Mouse (Mus musculus) gastrocnemius, adult 8-10 months (tissue): ENCODE data around the gene Stk10. TPM values are rescaled to one million over a fixed set of nuclear protein-coding genes. Genes with fewer than 3 reads are reported as not detected.
"Not testable (repeated sequence)": the region's sequence is repeated elsewhere in the genome, so short reads cannot be mapped to it uniquely, and the experiment has no call there.

Experiments used
- DNase-seq, 2 experiments: peaks; one replicate each; pipeline ENCODE4 v3.0.0; 2022; ENCODE audit warnings: low spot score in 2 of 2
- total RNA-seq, 4 experiments: library from RNA; stranded (reverse); gene quantifications; 2 replicates each; pipeline ENCODE4 v1.2.4; 2022

Gene Stk10
- total RNA-seq, 4 experiments from 2014 or later = 1.2 to 2.4 (median 1.9) TPM

- no peak for DNase-seq
Observed at GRCm38 (mm10) chr11:32594122-32594521, 61.0 kb downstream of the Stk10 start.

- no peak for DNase-seq
Observed at GRCm38 (mm10) chr11:32600371-32600770, 67.3 kb downstream of the Stk10 start.

GRCm38 (mm10) chr11:32601528-32602323 is 68.6 kb downstream of the Stk10 start:
- DNase-seq = no peak

GRCm38 (mm10) chr11:32604663-32605062 is 71.6 kb downstream of the Stk10 start:
- DNase-seq = no peak

- DNase-seq = peak; percentile 53 to 63
Observed at GRCm38 (mm10) chr11:32605131-32605860, 72.2 kb downstream of the Stk10 start.

GRCm38 (mm10) chr11:32605907-32606306 is 72.8 kb downstream of the Stk10 start:
- DNase-seq = no peak

- no peak for DNase-seq
Observed at GRCm38 (mm10) chr11:32607319-32607718, 74.2 kb downstream of the Stk10 start.

- no peak for DNase-seq
Observed at GRCm38 (mm10) chr11:32610616-32611015, 77.5 kb downstream of the Stk10 start.

GRCm38 (mm10) chr11:32612304-32612703 is 79.2 kb downstream of the Stk10 start:
- no peak for DNase-seq

- DNase-seq = no peak
Observed at GRCm38 (mm10) chr11:32614463-32614862, 81.4 kb downstream of the Stk10 start.

- no peak for DNase-seq
Observed at GRCm38 (mm10) chr11:32615561-32615960, 82.5 kb downstream of the Stk10 start.

GRCm38 (mm10) chr11:32616091-32616490 is 83.0 kb downstream of the Stk10 start:
- DNase-seq = no peak

GRCm38 (mm10) chr11:32618036-32618435 is 84.9 kb downstream of the Stk10 start:
- no peak for DNase-seq

- not testable (repeated sequence) for DNase-seq
Observed at GRCm38 (mm10) chr11:32618641-32619040, 85.5 kb downstream of the Stk10 start.

GRCm38 (mm10) chr11:32619257-32619816 is 86.2 kb downstream of the Stk10 start:
- DNase-seq = peak; percentile 37 to 68

GRCm38 (mm10) chr11:32619866-32620456 is 86.9 kb downstream of the Stk10 start:
- no peak for DNase-seq

GRCm38 (mm10) chr11:32621831-32622478 is 88.8 kb downstream of the Stk10 start:
- DNase-seq = no peak

GRCm38 (mm10) chr11:32622479-32623190 is 89.5 kb downstream of the Stk10 start:
- DNase-seq = no peak

GRCm38 (mm10) chr11:32623236-32623635 is 90.1 kb downstream of the Stk10 start:
- peak in 1 of 2 experiments; percentile 40 for DNase-seq

- DNase-seq = no peak
Observed at GRCm38 (mm10) chr11:32623912-32624311, 90.8 kb downstream of the Stk10 start.

GRCm38 (mm10) chr11:32625677-32626076 is 92.6 kb downstream of the Stk10 start:
- peak; percentile 59 to 69 for DNase-seq
